8 mouse cellular contexts compared by ENCODE assay signal in genomic region chr2:65668437-65669135, GRCm38 (mm10). TPM values are rescaled to one million over a fixed set of nuclear protein-coding genes. Genes with fewer than 3 reads are reported as not detected.
DNase-seq lines count a peak whose midpoint lies in the region; ATAC-seq and TF ChIP-seq lines count a peak whose summit lies in the region.

No protein-coding gene starts in this region.

- H3K27me3 ChIP-seq in forebrain, postnatal 0 days (ENCODE audit: insufficient read depth, low read length), result no peaks in the 10 kb centered on the region

- H3K4me3 ChIP-seq in forebrain, postnatal 0 days (ENCODE audit: low read depth, low read length), result peak overlapping the region; percentile 40
- peak overlapping the region; percentile 61 for H3K4me3 ChIP-seq in layer of hippocampus, adult 2 months
- peak overlapping the region; percentile 51 for H3K4me3 ChIP-seq in lung, adult 2 months (replicated peaks; ENCODE audit: extremely low read depth, low read depth, low read length)

- H3K27ac ChIP-seq in forebrain, postnatal 0 days (ENCODE audit: low read depth, low read length), result peak overlapping the region; percentile 81
- peak overlapping the region; percentile 87 for H3K27ac ChIP-seq in layer of hippocampus, adult 2 months

- H3K4me1 ChIP-seq in forebrain, postnatal 0 days (ENCODE audit: insufficient read depth), result peaks cover 12% of the 10 kb centered on the region
- H3K4me1 ChIP-seq in lung, adult 2 months (ENCODE audit: control insufficient read depth, insufficient read depth, low read length), result no peaks in the 10 kb centered on the region

- peak; percentile 80 for TF ChIP-seq CTCF in forebrain, postnatal 0 days (IDR thresholded peaks at IDR 0.05; ENCODE audit: low read depth)
- peak; percentile 86 for TF ChIP-seq CTCF in layer of hippocampus, adult 2 months (conservative IDR thresholded peaks at IDR 0.05)
- no peak for TF ChIP-seq CTCF in lung, adult 2 months (IDR thresholded peaks at IDR 0.05; ENCODE audit: insufficient read depth, low read length)

- no peaks in the 10 kb centered on the region for H3K9me3 ChIP-seq in forebrain, postnatal 0 days (ENCODE audit: low read length)

- peak overlapping the region; percentile 54 for H3K9ac ChIP-seq in forebrain, postnatal 0 days

- TF ChIP-seq POLR2A in lung, adult 2 months (IDR thresholded peaks at IDR 0.05; ENCODE audit: borderline replicate concordance, extremely low read depth, low read depth, low read length), result no peak

- no peaks in the 10 kb centered on the region for H3K36me3 ChIP-seq in forebrain, postnatal 0 days (ENCODE audit: insufficient read depth)

- DNase-seq in MEL-GATA-1-ER (ENCODE audit: extremely low read depth, low read depth), result peak; percentile 8
- peak; percentile 89 for DNase-seq in cerebellum, adult 11-12 months
- peak; percentile 96 for DNase-seq in forebrain, postnatal 0 days
- peak; percentile 76 to 93 for DNase-seq in layer of hippocampus, adult 2 months (ENCODE audit: low spot score in 2 of 2)
- peak; percentile 11 for DNase-seq in lung, adult 2 months
- peak; percentile 67 for DNase-seq in ovary, adult 18-20 months (ENCODE audit: low spot score)
- DNase-seq in urinary bladder, postnatal 36 days (ENCODE audit: low spot score in 2 of 2), result peak; percentile 22 to 36

- ATAC-seq in forebrain, postnatal 0 days, result peak; percentile 98
- ATAC-seq in hematopoietic stem cell, adult 5-6 weeks (replicated peaks in 1 of 2; ENCODE audit: insufficient read depth in 1 of 2, low FRiP score in 2 of 2, low TSS enrichment in 1 of 2, low read depth in 1 of 2, poor library complexity in 2 of 2, severe bottlenecking in 2 of 2), result peak; percentile 96

- peak overlapping the region; percentile 51 for H3K4me2 ChIP-seq in forebrain, postnatal 0 days (ENCODE audit: low read depth)

- 15% methylated on average over 12 of the region's 12 CpGs for WGBS in forebrain, postnatal 0 days
- WGBS in lung, adult 2 months, result 18% methylated on average over 12 of the region's 12 CpGs

RNA-seq across cellular contexts. Expression of gene Scn2a, which starts 48.0 kb away (rescaled TPM):
- 91.5 and 101 TPM in 2 replicates for total RNA-seq in forebrain, postnatal 0 days (2014; rRNA removed)
- 32.7 and 50.1 TPM in 2 replicates for polyA plus RNA-seq in forebrain, postnatal 0 days (2015; fragmentation: Nextera tagmentation; extraction: Ambion mirVana)
- 0.50 and 1.1 TPM in 2 replicates for total RNA-seq in hematopoietic stem cell, adult 5-6 weeks (2017)
- total RNA-seq in layer of hippocampus, adult 2 months (2021), result 100 to 1,000 TPM; 244 to 256 TPM
- polyA plus RNA-seq in lung, adult 2 months (2012; rRNA removed), result 0.23 and 0.46 TPM in 2 replicates

Comparison
In these comparisons a context has a peak if more than half of its experiments do, and no peak if none do; other contexts are left out.
1. Peak in every context shown above with its lines: DNase-seq, ATAC-seq, H3K4me3 ChIP-seq and H3K27ac ChIP-seq.
2. DNase-seq: peak in every context shown above with its lines; median percentile 96 in forebrain, postnatal 0 days; 89 in cerebellum, adult 11-12 months; 84 in layer of hippocampus, adult 2 months; 67 in ovary, adult 18-20 months; 29 in urinary bladder, postnatal 36 days; 11 in lung, adult 2 months; 8 in MEL-GATA-1-ER.
3. RNA of gene Scn2a, which starts 48.0 kb away (total RNA-seq): 244 to 256 TPM in layer of hippocampus, adult 2 months and 91.5 to 101 TPM in forebrain, postnatal 0 days; 0.50 to 1.1 TPM in hematopoietic stem cell, adult 5-6 weeks; every median in the first group is over 10 times any median in the second.